Mouse (Mus musculus): ENCODE results near the gene Rgr.

GRCm38 (mm10) chr14:37097956-37098530 lies 49.3 kb upstream of the Rgr start, which contains the start of gene Cdhr1:
- TF ChIP-seq CTCF (conservative IDR thresholded peaks at IDR 0.05; ENCODE audit: insufficient read depth, insufficient read length, low read depth, low read length) (no peak), POLR2A (IDR thresholded peaks at IDR 0.05; ENCODE audit: low read depth, low read length) (no peak)

All from kidney, adult 2 months (tissue).